29 mouse cellular contexts compared by ENCODE assay signal in the genomic region with DNA sequence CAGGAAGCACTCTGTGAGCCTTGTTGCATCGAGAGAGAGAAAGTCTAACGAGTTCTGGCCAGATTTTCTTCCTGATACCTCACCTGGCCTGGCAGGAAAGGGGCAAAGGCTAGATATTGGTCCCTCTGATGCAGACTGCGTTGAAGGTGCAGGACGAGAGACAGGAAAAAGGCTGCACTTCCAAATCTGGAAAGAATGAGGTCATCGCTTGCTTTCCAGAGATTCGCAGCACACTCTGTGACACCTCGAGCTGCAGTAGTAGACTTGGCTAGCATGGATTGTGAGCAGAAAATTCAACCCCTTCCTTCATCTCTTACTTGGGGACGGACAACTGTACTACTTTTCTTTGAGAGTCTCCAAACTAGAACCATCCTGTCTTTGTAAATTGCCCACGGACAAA. TPM values are rescaled to one million over a fixed set of nuclear protein-coding genes. Genes with fewer than 3 reads are reported as not detected.
A peak's percentile ranks its signal among the peaks of the same experiment; 100 is the strongest.
DNase-seq lines count a peak whose midpoint lies in the region; ATAC-seq and TF ChIP-seq lines count a peak whose summit lies in the region.
"Had no signal": no experiment of that assay in that cellular context is flagged by ENCODE, and none has a peak within 500 bp of the region (broad histone marks: within the 10 kb centered on the region; RNA-seq: fewer than 3 reads in every experiment).

No protein-coding gene starts in this region.

- peaks cover 18% of the 10 kb centered on the region; the same call in 1 of the 2 replicates for H3K27me3 ChIP-seq in heart, embryonic 14.5 days (ENCODE audit: control insufficient read depth, insufficient read depth, low read length)
- H3K27me3 ChIP-seq in lung, embryonic 14.5 days (ENCODE audit: insufficient read depth, low read length) = peaks cover 19% of the 10 kb centered on the region
- peaks cover 4% of the 10 kb centered on the region for H3K27me3 ChIP-seq in intestine, embryonic 16.5 days (replicated peaks; ENCODE audit: control insufficient read depth, insufficient read depth, low read length)
- no peaks in the 10 kb centered on the region for H3K27me3 ChIP-seq in stomach, postnatal 0 days (ENCODE audit: control insufficient read depth, insufficient read depth, low read length)
- H3K27me3 ChIP-seq in midbrain, embryonic 14.5 days (ENCODE audit: control insufficient read depth, insufficient read depth, low read length) = peaks cover 25% of the 10 kb centered on the region

- H3K9ac ChIP-seq in heart, embryonic 14.5 days (ENCODE audit: low read length) = peak overlapping the region; percentile 14; the same call in 1 of the 2 replicates
- H3K9ac ChIP-seq in lung, embryonic 14.5 days = no peak overlapping the region
- peak overlapping the region; percentile 9; the same call in 1 of the 2 replicates for H3K9ac ChIP-seq in intestine, embryonic 16.5 days (ENCODE audit: low read depth, low read length)
- H3K9ac ChIP-seq in stomach, postnatal 0 days (ENCODE audit: low read length) = no peak overlapping the region
- H3K9ac ChIP-seq in midbrain, embryonic 14.5 days (replicated peaks; ENCODE audit: low read length) = no peak overlapping the region
- H3K9ac ChIP-seq: embryonic facial prominence, embryonic 13.5 days; forebrain, embryonic 13.5 days; limb, embryonic 12.5 days; liver, embryonic 14.5 days had no signal

- peak overlapping the region; percentile 46 for H3K4me2 ChIP-seq in heart, embryonic 14.5 days (ENCODE audit: low read length)
- no peak overlapping the region; the same call in 1 of the 2 replicates for H3K4me2 ChIP-seq in lung, embryonic 14.5 days
- H3K4me2 ChIP-seq in intestine, embryonic 16.5 days (ENCODE audit: low read depth, low read length) = peak overlapping the region; percentile 40
- no peak overlapping the region; the same call in 1 of the 2 replicates for H3K4me2 ChIP-seq in stomach, postnatal 0 days (replicated peaks; ENCODE audit: low read depth)
- no peak overlapping the region for H3K4me2 ChIP-seq in midbrain, embryonic 14.5 days (ENCODE audit: low read length)
- H3K4me2 ChIP-seq: embryonic facial prominence, embryonic 13.5 days; forebrain, embryonic 13.5 days; limb, embryonic 12.5 days had no signal

- H3K4me1 ChIP-seq in heart, embryonic 14.5 days (ENCODE audit: control insufficient read depth in 2 of 2, insufficient read depth in 2 of 2, low read length in 2 of 2) = peaks cover 3 to 5% of the 10 kb centered on the region in 2 experiments; a peak in 2 of 4 replicates
- no peaks in the 10 kb centered on the region for H3K4me1 ChIP-seq in lung, embryonic 14.5 days (ENCODE audit: insufficient read depth)
- H3K4me1 ChIP-seq in intestine, embryonic 16.5 days (ENCODE audit: control insufficient read depth, insufficient read depth, low read length) = peaks cover 10% of the 10 kb centered on the region; the same call in 1 of the 2 replicates
- no peaks in the 10 kb centered on the region for H3K4me1 ChIP-seq in stomach, postnatal 0 days (replicated peaks; ENCODE audit: control insufficient read depth, insufficient read depth)
- 0 out of 2 replicates have a peak, but pooled peaks cover 8% of the 10 kb centered on the region for H3K4me1 ChIP-seq in midbrain, embryonic 14.5 days (ENCODE audit: control insufficient read depth, insufficient read depth, low read length)
- H3K4me1 ChIP-seq: forebrain, embryonic 13.5 days had no signal

- 4% methylated on average over 9 of the region's 9 CpGs for WGBS in heart, embryonic 14.5 days
- 13% methylated on average over 9 of the region's 9 CpGs for WGBS in lung, embryonic 14.5 days
- 19% methylated on average over 9 of the region's 9 CpGs for WGBS in intestine, embryonic 16.5 days
- 15% methylated on average over 9 of the region's 9 CpGs for WGBS in stomach, postnatal 0 days
- WGBS in midbrain, embryonic 14.5 days = 45% methylated on average over 9 of the region's 9 CpGs

- peak overlapping the region; percentile 2 to 10; a peak in 2 of 4 replicates for H3K4me3 ChIP-seq in heart, embryonic 14.5 days (ENCODE audit: control insufficient read depth in 1 of 2, insufficient read depth in 1 of 2, low read depth in 1 of 2, low read length in 2 of 2)
- no peak overlapping the region for H3K4me3 ChIP-seq in lung, embryonic 14.5 days (ENCODE audit: low read depth, low read length)
- H3K4me3 ChIP-seq in intestine, embryonic 16.5 days (ENCODE audit: low read length) = no peak overlapping the region
- H3K4me3 ChIP-seq in stomach, postnatal 0 days (ENCODE audit: low read depth, low read length) = no peak overlapping the region
- no peak overlapping the region for H3K4me3 ChIP-seq in midbrain, embryonic 14.5 days (replicated peaks; ENCODE audit: low read depth, low read length)
- H3K4me3 ChIP-seq: embryonic facial prominence, embryonic 13.5 days; erythroblast, embryonic 14.5 days; forebrain, embryonic 13.5 days; gastrocnemius, adult 2 months; limb, embryonic 12.5 days had no signal

- intact Hi-C loops in heart, postnatal 10 days (cut with DNase I) = no loop called here

- DNase-seq in heart, postnatal 10 days = no peak
- DNase-seq in lung, embryonic 14.5 days = peak; percentile 12
- DNase-seq in lung, postnatal 14 days = no peak
- DNase-seq in stomach, postnatal 0 days (ENCODE audit: low spot score) = no peak
- no peak for DNase-seq in midbrain, embryonic 14.5 days
- no peak for DNase-seq in spleen, postnatal 36 days (ENCODE audit: low spot score in 2 of 2)
- DNase-seq: adrenal gland, postnatal 10 days; cerebellum, adult 8-10 months; cerebellum, postnatal 36 days; embryo, embryonic 11 days; gastrocnemius, adult 2 months; kidney, adult 8-10 months; kidney, postnatal 10 days; layer of hippocampus, postnatal 36 days; right cerebral cortex, adult 18-20 months; right cerebral cortex, postnatal 4 days; thymus, postnatal 14 days had no signal

- TF ChIP-seq CTCF in lung, embryonic 14.5 days (IDR thresholded peaks at IDR 0.05; ENCODE audit: low read depth) = no peak
- TF ChIP-seq CTCF in stomach, postnatal 0 days (IDR thresholded peaks at IDR 0.05; ENCODE audit: low read depth) = no peak

- H3K36me3 ChIP-seq in heart, embryonic 14.5 days (ENCODE audit: control insufficient read depth, insufficient read depth, low read length) = no peaks in the 10 kb centered on the region
- no peaks in the 10 kb centered on the region for H3K36me3 ChIP-seq in lung, embryonic 14.5 days (ENCODE audit: insufficient read depth)
- no peaks in the 10 kb centered on the region for H3K36me3 ChIP-seq in intestine, embryonic 16.5 days (ENCODE audit: control insufficient read depth, insufficient read depth, low read length)
- H3K36me3 ChIP-seq in stomach, postnatal 0 days (ENCODE audit: control insufficient read depth, insufficient read depth, low read length) = no peaks in the 10 kb centered on the region
- H3K36me3 ChIP-seq in midbrain, embryonic 14.5 days (ENCODE audit: control insufficient read depth, insufficient read depth, low read length) = no peaks in the 10 kb centered on the region
- H3K36me3 ChIP-seq: embryonic facial prominence, embryonic 13.5 days; limb, embryonic 12.5 days had no signal

- no peak for ATAC-seq in heart, embryonic 14.5 days (ENCODE audit: insufficient number of reproducible peaks, insufficient read depth, low FRiP score, low read depth)
- ATAC-seq in lung, embryonic 14.5 days (ENCODE audit: insufficient read depth) = no peak
- peak; percentile 50 for ATAC-seq in intestine, embryonic 16.5 days
- peak; percentile 27; the same call in 1 of the 2 replicates for ATAC-seq in stomach, postnatal 0 days (ENCODE audit: low FRiP score, low TSS enrichment)
- no peak for ATAC-seq in midbrain, embryonic 14.5 days (ENCODE audit: low FRiP score, low TSS enrichment)
- ATAC-seq: forebrain, embryonic 13.5 days; midbrain, embryonic 16.5 days had no signal

- no peaks in the 10 kb centered on the region for H3K9me3 ChIP-seq in heart, embryonic 14.5 days (ENCODE audit: control insufficient read depth, low read length)
- no peaks in the 10 kb centered on the region for H3K9me3 ChIP-seq in lung, embryonic 14.5 days (ENCODE audit: low read depth, low read length)
- H3K9me3 ChIP-seq in intestine, embryonic 16.5 days (ENCODE audit: control insufficient read depth, low read length) = no peaks in the 10 kb centered on the region
- H3K9me3 ChIP-seq in stomach, postnatal 0 days (ENCODE audit: control insufficient read depth, low read length) = no peaks in the 10 kb centered on the region
- no peaks in the 10 kb centered on the region for H3K9me3 ChIP-seq in midbrain, embryonic 14.5 days (ENCODE audit: control insufficient read depth, low read length)
- H3K9me3 ChIP-seq: embryonic facial prominence, embryonic 13.5 days; forebrain, embryonic 13.5 days; limb, embryonic 12.5 days had no signal

- TF ChIP-seq EP300 in stomach, postnatal 0 days (optimal IDR thresholded peaks at IDR 0.05) = no peak

- H3K27ac ChIP-seq in heart, embryonic 14.5 days (replicated peaks in 1 of 2; ENCODE audit: control insufficient read depth in 1 of 2, insufficient read depth in 1 of 2, low read depth in 2 of 2, low read length in 2 of 2) = no peak overlapping the region
- H3K27ac ChIP-seq in lung, embryonic 14.5 days (ENCODE audit: low read depth) = no peak overlapping the region
- peak overlapping the region; percentile 34 for H3K27ac ChIP-seq in intestine, embryonic 16.5 days (ENCODE audit: low read length)
- H3K27ac ChIP-seq in stomach, postnatal 0 days (replicated peaks) = no peak overlapping the region
- no peak overlapping the region for H3K27ac ChIP-seq in midbrain, embryonic 14.5 days (replicated peaks; ENCODE audit: low read depth, low read length)
- H3K27ac ChIP-seq: embryonic facial prominence, embryonic 13.5 days; forebrain, embryonic 13.5 days; gastrocnemius, adult 2 months; limb, embryonic 12.5 days; liver, embryonic 14.5 days; macrophage had no signal

RNA-seq across cellular contexts. Expression of a gene that starts 7.9 kb away (rescaled TPM):
- polyA plus RNA-seq in heart, embryonic 14.5 days (2014; fragmentation: Nextera tagmentation; extraction: Ambion mirVana) = 0.09 and 0.41 TPM in 2 replicates
- total RNA-seq in heart, postnatal 10 days (2021) = not detected
- 6.9 and 7.3 TPM in 2 replicates for polyA plus RNA-seq in lung, embryonic 14.5 days (2014; fragmentation: Nextera tagmentation; extraction: Ambion mirVana)
- 0.50 and 0.81 TPM in 2 replicates for polyA plus RNA-seq in intestine, embryonic 16.5 days (2015; fragmentation: Nextera tagmentation; extraction: Ambion mirVana)
- polyA plus RNA-seq in stomach, postnatal 0 days (2015; fragmentation: Nextera tagmentation; extraction: Ambion mirVana) = 3.3 and 3.5 TPM in 2 replicates
- 1.4 and 1.6 TPM in 2 replicates for polyA plus RNA-seq in midbrain, embryonic 14.5 days (2014; fragmentation: Nextera tagmentation; extraction: Ambion mirVana)
- total RNA-seq: gastrocnemius, adult 2 months had no signal
- polyA plus RNA-seq: C2C12; erythroblast, embryonic 14.5 days; macrophage had no signal

RNA-seq across cellular contexts. Expression of a gene that starts 25.1 kb away (rescaled TPM):
- polyA plus RNA-seq in heart, embryonic 14.5 days (2014; fragmentation: Nextera tagmentation; extraction: Ambion mirVana) = 0.42 TPM in 1 of 2 replicates, not detected in the other
- total RNA-seq in heart, postnatal 10 days (2021) = not detected
- polyA plus RNA-seq in lung, embryonic 14.5 days (2014; fragmentation: Nextera tagmentation; extraction: Ambion mirVana) = 21.1 and 22.5 TPM in 2 replicates
- 2.9 and 3.3 TPM in 2 replicates for polyA plus RNA-seq in intestine, embryonic 16.5 days (2015; fragmentation: Nextera tagmentation; extraction: Ambion mirVana)
- polyA plus RNA-seq in stomach, postnatal 0 days (2015; fragmentation: Nextera tagmentation; extraction: Ambion mirVana) = 16.1 and 28.9 TPM in 2 replicates
- 2.4 and 3.1 TPM in 2 replicates for polyA plus RNA-seq in midbrain, embryonic 14.5 days (2014; fragmentation: Nextera tagmentation; extraction: Ambion mirVana)
- total RNA-seq: gastrocnemius, adult 2 months; layer of hippocampus, adult 18-20 months; layer of hippocampus, postnatal 36 days; left cerebral cortex, postnatal 14 days had no signal
- polyA plus RNA-seq: C2C12; erythroblast, embryonic 14.5 days; limb, embryonic 12.5 days; macrophage had no signal

Comparison
In these comparisons a context has a peak if more than half of its experiments do, and no peak if none do; other contexts are left out.
1. ATAC-seq: peak in intestine, embryonic 16.5 days (single experiment) and stomach, postnatal 0 days (single experiment); none in heart, embryonic 14.5 days (single experiment), lung, embryonic 14.5 days (single experiment) and midbrain, embryonic 14.5 days (single experiment).
2. H3K4me2 ChIP-seq: peak in heart, embryonic 14.5 days (single experiment) and intestine, embryonic 16.5 days (single experiment); none in lung, embryonic 14.5 days (single experiment), stomach, postnatal 0 days (single experiment) and midbrain, embryonic 14.5 days (single experiment).
3. H3K4me3 ChIP-seq: peak in heart, embryonic 14.5 days (2 of 2); none in lung, embryonic 14.5 days (single experiment), intestine, embryonic 16.5 days (single experiment), stomach, postnatal 0 days (single experiment) and midbrain, embryonic 14.5 days (single experiment).
4. H3K9ac ChIP-seq: peak in heart, embryonic 14.5 days (single experiment) and intestine, embryonic 16.5 days (single experiment); none in lung, embryonic 14.5 days (single experiment), stomach, postnatal 0 days (single experiment) and midbrain, embryonic 14.5 days (single experiment).